Mouse (Mus musculus) urinary bladder, postnatal 10 days (tissue): ENCODE results near the gene Arhgef7.

Experiments
- DNase-seq: peaks from one replicate; pipeline ENCODE4 v3.0.0; 2022; ENCODE audit warnings: low spot score

Gene Arhgef7

GRCm38 (mm10) chr8:11797729-11798479, 70.4 kb downstream of the Arhgef7 start:
- no peak for DNase-seq

GRCm38 (mm10) chr8:11798480-11798867, 71.0 kb downstream of the Arhgef7 start:
- no peak for DNase-seq

GRCm38 (mm10) chr8:11799098-11799497, 71.6 kb downstream of the Arhgef7 start:
- DNase-seq: no peak

- DNase-seq: no peak
Observed at GRCm38 (mm10) chr8:11800481-11800880, 73.0 kb downstream of the Arhgef7 start.

- no peak for DNase-seq
Observed at GRCm38 (mm10) chr8:11801571-11801970, 74.0 kb downstream of the Arhgef7 start.

- DNase-seq: no peak
Observed at GRCm38 (mm10) chr8:11804914-11805313, 77.4 kb downstream of the Arhgef7 start.

GRCm38 (mm10) chr8:11806252-11806651, 78.7 kb downstream of the Arhgef7 start:
- no peak for DNase-seq

- no peak for DNase-seq
Observed at GRCm38 (mm10) chr8:11807361-11807760, 79.8 kb downstream of the Arhgef7 start.

GRCm38 (mm10) chr8:11808047-11808446, 80.5 kb downstream of the Arhgef7 start:
- DNase-seq: no peak

- DNase-seq: no peak
Observed at GRCm38 (mm10) chr8:11810426-11810825, 82.9 kb downstream of the Arhgef7 start.

GRCm38 (mm10) chr8:11813801-11814200, 86.3 kb downstream of the Arhgef7 start:
- DNase-seq: no peak

- DNase-seq: no peak
Observed at GRCm38 (mm10) chr8:11815206-11815605, 87.7 kb downstream of the Arhgef7 start.

- no peak for DNase-seq
Observed at GRCm38 (mm10) chr8:11820136-11820535, 92.6 kb downstream of the Arhgef7 start.

GRCm38 (mm10) chr8:11820568-11820967, 93.0 kb downstream of the Arhgef7 start:
- no peak for DNase-seq

GRCm38 (mm10) chr8:11821451-11822206, 94.1 kb downstream of the Arhgef7 start:
- no peak for DNase-seq

- no peak for DNase-seq
Observed at GRCm38 (mm10) chr8:11822550-11823060, 95.1 kb downstream of the Arhgef7 start.

- DNase-seq: no peak
Observed at GRCm38 (mm10) chr8:11825756-11826155, 98.2 kb downstream of the Arhgef7 start.

GRCm38 (mm10) chr8:11827312-11827711, 99.8 kb downstream of the Arhgef7 start:
- no peak for DNase-seq

- DNase-seq: no peak
Observed at GRCm38 (mm10) chr8:11830214-11831046, 102.9 kb downstream of the Arhgef7 start.

GRCm38 (mm10) chr8:11831174-11831573, 103.7 kb downstream of the Arhgef7 start:
- no peak for DNase-seq

GRCm38 (mm10) chr8:11831939-11832338, 104.4 kb downstream of the Arhgef7 start:
- DNase-seq: no peak

- DNase-seq: no peak
Observed at GRCm38 (mm10) chr8:11833157-11833556, 105.6 kb downstream of the Arhgef7 start.
